Mouse (Mus musculus): Measurements from ENCODE around the gene 4930595D18Rik. TPM values are rescaled to one million over a fixed set of nuclear protein-coding genes. Genes with fewer than 3 reads are reported as not detected.

The 4930595D18Rik gene
- polyA plus RNA-seq, 1 experiment from 2014 or later, result not detected

- Histone ChIP-seq H3K4me2 (ENCODE audit: low read length) (no peak overlapping the region), H3K36me3 (ENCODE audit: control insufficient read depth, insufficient read depth, low read length) (peaks cover 9% of the 10 kb centered on the region; the same call in 1 of the 2 replicates), H3K4me3 (ENCODE audit: low read depth, low read length) (no peak overlapping the region), H3K27ac (ENCODE audit: low read length) (no peak overlapping the region), H3K9ac (ENCODE audit: low read depth, low read length) (no peak overlapping the region), H3K4me1 (ENCODE audit: control insufficient read depth, insufficient read depth, low read length) (peaks cover 4% of the 10 kb centered on the region; the same call in 1 of the 2 replicates), H3K9me3 (replicated peaks; ENCODE audit: control insufficient read depth, low read length, poor library complexity, severe bottlenecking) (no peaks in the 10 kb centered on the region; the same call in 1 of the 2 replicates), H3K27me3 (ENCODE audit: control insufficient read depth, insufficient read depth, low read depth, low read length) (no peaks in the 10 kb centered on the region)
- ATAC-seq, result no peak
- WGBS, result 87% methylated on average over 5 of the region's 5 CpGs
Observed at GRCm38 (mm10) chr12:111119506-111120085, 64.7 kb downstream of the 4930595D18Rik start.

DNA sequence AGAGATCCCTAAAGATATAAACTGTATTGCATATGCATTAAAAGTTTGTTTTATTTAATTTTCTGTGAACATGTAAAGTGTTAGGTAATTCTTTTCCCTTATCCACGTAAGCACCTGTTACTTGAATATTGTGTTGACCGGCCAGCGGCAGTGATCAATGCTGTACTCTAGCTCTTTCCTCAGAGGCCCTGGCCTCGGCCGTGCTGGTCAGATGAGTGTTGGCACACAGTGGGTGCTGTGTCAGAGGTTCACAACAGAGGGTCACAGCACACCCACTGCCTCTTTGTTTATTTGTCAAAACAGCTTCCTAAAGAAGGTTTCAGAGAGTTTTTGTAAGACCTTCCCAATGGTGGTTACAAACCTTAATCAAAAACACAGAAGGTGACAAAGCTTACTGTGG lies 69.7 kb downstream of the 4930595D18Rik start:
- no peaks in the 10 kb centered on the region for H3K27me3 ChIP-seq (ENCODE audit: control insufficient read depth, insufficient read depth, low read depth, low read length)
- no peaks in the 10 kb centered on the region for H3K4me1 ChIP-seq (ENCODE audit: control insufficient read depth, insufficient read depth, low read length)
- ATAC-seq, result no peak
- H3K9ac ChIP-seq (ENCODE audit: low read depth, low read length), result no peak overlapping the region
- H3K9me3 ChIP-seq (replicated peaks; ENCODE audit: control insufficient read depth, low read length, poor library complexity, severe bottlenecking), result no peaks in the 10 kb centered on the region
- H3K4me2 ChIP-seq (ENCODE audit: low read length), result no peak overlapping the region
- 87% methylated on average over 5 of the region's 5 CpGs for WGBS
- peaks cover 27% of the 10 kb centered on the region for H3K36me3 ChIP-seq (ENCODE audit: control insufficient read depth, insufficient read depth, low read length)
- H3K4me3 ChIP-seq (ENCODE audit: low read depth, low read length), result no peak overlapping the region
- H3K27ac ChIP-seq (ENCODE audit: low read length), result no peak overlapping the region

DNA sequence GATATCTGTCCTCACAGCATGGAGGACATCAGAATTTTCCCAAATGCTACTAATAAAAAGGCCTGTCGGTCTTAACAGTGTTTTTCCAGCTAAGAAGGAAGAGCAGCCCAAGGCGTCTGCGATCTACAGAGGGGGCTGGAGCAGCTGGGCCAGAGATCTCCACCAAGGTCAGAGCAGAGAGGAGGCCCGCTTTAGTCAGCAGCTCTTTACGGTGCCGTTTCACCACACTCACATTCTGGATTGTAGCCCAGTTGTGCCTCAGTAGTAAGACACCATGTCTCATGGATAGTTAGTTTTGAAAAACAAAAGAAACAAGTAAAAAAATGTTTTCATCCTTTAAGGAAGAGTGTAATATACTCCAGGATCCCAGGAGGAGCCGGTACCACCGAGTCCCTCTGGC lies 73.1 kb downstream of the 4930595D18Rik start:
- H3K27ac ChIP-seq (ENCODE audit: low read length), result no peak overlapping the region
- no peaks in the 10 kb centered on the region for H3K27me3 ChIP-seq (ENCODE audit: control insufficient read depth, insufficient read depth, low read depth, low read length)
- no peak overlapping the region for H3K9ac ChIP-seq (ENCODE audit: low read depth, low read length)
- 90% methylated on average over 8 of the region's 8 CpGs for WGBS
- no peaks in the 10 kb centered on the region for H3K4me1 ChIP-seq (ENCODE audit: control insufficient read depth, insufficient read depth, low read length)
- H3K9me3 ChIP-seq (replicated peaks; ENCODE audit: control insufficient read depth, low read length, poor library complexity, severe bottlenecking), result no peaks in the 10 kb centered on the region
- no peak overlapping the region for H3K4me2 ChIP-seq (ENCODE audit: low read length)
- H3K4me3 ChIP-seq (ENCODE audit: low read depth, low read length), result no peak overlapping the region
- no peak for ATAC-seq
- H3K36me3 ChIP-seq (ENCODE audit: control insufficient read depth, insufficient read depth, low read length), result peaks cover 29% of the 10 kb centered on the region

Other genes starting within 250 kb of the 4930595D18Rik start
- 7.0 and 7.1 TPM in 2 replicates for gene Ankrd9, start 205.5 kb downstream of the 4930595D18Rik start, polyA plus RNA-seq (2015; fragmentation: Nextera tagmentation; extraction: Ambion mirVana)
- 4.4 and 5.3 TPM in 2 replicates for gene Rcor1, start 145.1 kb downstream of the 4930595D18Rik start, polyA plus RNA-seq (2015; fragmentation: Nextera tagmentation; extraction: Ambion mirVana)
- gene Traf3, start 18.1 kb downstream of the 4930595D18Rik start, polyA plus RNA-seq (2015; fragmentation: Nextera tagmentation; extraction: Ambion mirVana), result 17.4 and 22.3 TPM in 2 replicates
- 16.4 and 29.5 TPM in 2 replicates for gene Amn, start 86.6 kb upstream of the 4930595D18Rik start, polyA plus RNA-seq (2015; fragmentation: Nextera tagmentation; extraction: Ambion mirVana)
- 39.9 and 40.2 TPM in 2 replicates for gene Cdc42bpb, start 193.2 kb upstream of the 4930595D18Rik start, polyA plus RNA-seq (2015; fragmentation: Nextera tagmentation; extraction: Ambion mirVana)
- 4.9 and 7.0 TPM in 2 replicates for gene Lbhd2, start 222.3 kb upstream of the 4930595D18Rik start, polyA plus RNA-seq (2015; fragmentation: Nextera tagmentation; extraction: Ambion mirVana)
- 2.0 and 2.1 TPM in 2 replicates for gene Exoc3l4, start 232.5 kb upstream of the 4930595D18Rik start, polyA plus RNA-seq (2015; fragmentation: Nextera tagmentation; extraction: Ambion mirVana)

All from midbrain, embryonic 16.5 days (tissue).